Mouse (Mus musculus) spleen, adult 2 months (tissue): Measurements from ENCODE around the gene Lgr4. TPM values are rescaled to one million over a fixed set of nuclear protein-coding genes. Genes with fewer than 3 reads are reported as not detected.

ENCODE experiments used
- DNase-seq, 2 experiments: peaks; one replicate each; pipeline versions ENCODE4 v3.0.0 to v3.0.0-alpha.2; 2012 to 2021; ENCODE audit warnings: low spot score in 2 of 2, low read depth in 1 of 2
- H3K27ac ChIP-seq: fragments of 200-500 bp; 2 replicates; pipeline ENCODE4 v1.5.1; 2012; ENCODE audit warnings: low read length, inconsistent platforms; ENCODE audit not compliant: insufficient read depth
- H3K27me3 ChIP-seq: fragments of 200-500 bp; 2 replicates; pipeline ENCODE4 v1.6.1; 2012; ENCODE audit warnings: mild to moderate bottlenecking, moderate library complexity, low read length, inconsistent platforms; ENCODE audit not compliant: control insufficient read depth, insufficient read depth
- H3K36me3 ChIP-seq: fragments of 200-500 bp; 2 replicates; pipeline ENCODE4 v1.6.1; 2012; ENCODE audit warnings: mild to moderate bottlenecking, low read length, inconsistent platforms; ENCODE audit not compliant: control insufficient read depth, insufficient read depth
- H3K4me1 ChIP-seq: fragments of 200-500 bp; 2 replicates; pipeline ENCODE4 v1.6.1; 2011; ENCODE audit warnings: inconsistent platforms; ENCODE audit not compliant: control insufficient read depth, insufficient read depth, insufficient read length
- H3K4me3 ChIP-seq: fragments of 200-500 bp; 2 replicates; pipeline ENCODE4 v1.5.1; 2011; ENCODE audit warnings: mild to moderate bottlenecking, inconsistent platforms; ENCODE audit not compliant: insufficient read depth, insufficient read length; ENCODE audit errors: extremely low read depth
- CTCF ChIP-seq: fragments of 200-500 bp; IDR thresholded peaks from 2 replicates; pipeline ENCODE4 v1.5.1; 2011; ENCODE audit warnings: mild to moderate bottlenecking, inconsistent platforms; ENCODE audit not compliant: insufficient read depth, insufficient read length, insufficient replicate concordance; ENCODE audit errors: extremely low read depth
- POLR2A ChIP-seq: fragments of 200-500 bp; IDR thresholded peaks from 2 replicates; pipeline ENCODE4 v1.6.1; 2011; ENCODE audit warnings: low read depth, low read length, inconsistent platforms
- WGBS: fragments of 180-500 bp; shearing (Covaris S2); methylation state at CpG from one replicate; pipeline ENCODE4 v1.1.7; 2018; 5-methylcytosine and 5-hydroxymethylcytosine counted together
- polyA plus RNA-seq: library from polyadenylated mRNA; depleted of rRNA; stranded (reverse); fragments of >200 nt; gene quantifications from 2 replicates; pipeline ENCODE4 v1.2.3, GENCODE M21; 2012

The Lgr4 gene
- polyA plus RNA-seq, 1 experiment = 0.65 TPM

DNA sequence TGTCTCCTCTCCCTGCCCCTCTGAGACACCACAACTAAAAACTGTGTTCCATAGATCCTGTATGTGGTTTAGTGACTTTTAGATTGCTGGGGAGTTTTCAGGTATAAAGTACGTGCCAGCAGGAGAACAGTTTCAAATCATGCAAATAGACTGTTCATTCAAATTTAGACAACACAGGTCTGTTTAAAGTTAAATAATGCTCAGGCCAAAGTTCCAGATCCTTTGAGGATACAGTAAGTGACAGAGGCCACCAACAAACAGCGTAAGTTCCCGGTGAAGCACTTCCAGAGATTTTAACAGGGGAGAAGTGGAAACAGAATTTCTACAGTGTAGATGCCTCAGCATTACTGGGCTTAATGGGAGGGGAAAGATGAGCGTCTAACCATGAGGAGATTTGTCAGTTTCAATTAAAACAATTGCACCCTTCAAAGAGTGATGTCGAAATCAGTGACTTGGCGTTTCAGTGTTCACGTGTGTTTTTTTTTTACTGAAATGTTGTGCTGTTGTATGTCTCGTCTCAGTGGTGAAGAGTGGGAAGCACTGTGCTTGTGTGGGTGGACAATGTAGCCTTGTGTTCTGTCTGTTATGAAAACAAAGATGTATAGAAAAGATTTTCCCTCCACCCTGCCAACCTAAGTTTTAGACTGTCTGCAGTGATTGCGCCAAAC is 48.4 kb downstream of the Lgr4 start:
- TF ChIP-seq CTCF (no peak), POLR2A (no peak)
- WGBS = 86% methylated on average over 9 of the region's 9 CpGs
- H3K4me3 ChIP-seq = no peak overlapping the region
- H3K36me3 ChIP-seq = no peaks in the 10 kb centered on the region
- no peak for DNase-seq
- H3K4me1 ChIP-seq = no peaks in the 10 kb centered on the region
- H3K27me3 ChIP-seq = no peaks in the 10 kb centered on the region
- no peak overlapping the region for H3K27ac ChIP-seq

DNA sequence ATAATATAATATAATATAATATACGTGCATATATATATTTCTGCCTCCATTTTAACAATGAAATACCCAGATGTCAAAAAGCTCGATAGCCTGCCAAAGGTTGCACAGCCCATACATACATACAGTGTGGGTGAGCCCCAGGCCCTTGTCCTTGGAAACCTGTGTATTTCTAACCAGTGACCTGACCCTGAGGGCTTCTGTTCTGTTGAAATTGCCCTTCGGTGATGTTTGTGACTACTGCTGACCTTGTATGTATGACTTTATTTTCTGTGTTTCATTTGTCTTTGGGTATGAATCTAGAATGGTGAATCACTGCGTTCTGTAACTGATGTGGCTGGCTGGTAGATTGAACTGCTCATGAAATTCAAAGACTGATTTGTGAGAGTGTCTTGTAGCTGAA is 49.4 kb downstream of the Lgr4 start:
- TF ChIP-seq POLR2A = no peak
- no peak for TF ChIP-seq CTCF
- WGBS = 85% methylated on average over 4 of the region's 4 CpGs
- Histone ChIP-seq H3K4me3 (no peak overlapping the region), H3K27me3 (no peaks in the 10 kb centered on the region), H3K4me1 (no peaks in the 10 kb centered on the region), H3K27ac (no peak overlapping the region), H3K36me3 (no peaks in the 10 kb centered on the region)
- DNase-seq = no peak

DNA sequence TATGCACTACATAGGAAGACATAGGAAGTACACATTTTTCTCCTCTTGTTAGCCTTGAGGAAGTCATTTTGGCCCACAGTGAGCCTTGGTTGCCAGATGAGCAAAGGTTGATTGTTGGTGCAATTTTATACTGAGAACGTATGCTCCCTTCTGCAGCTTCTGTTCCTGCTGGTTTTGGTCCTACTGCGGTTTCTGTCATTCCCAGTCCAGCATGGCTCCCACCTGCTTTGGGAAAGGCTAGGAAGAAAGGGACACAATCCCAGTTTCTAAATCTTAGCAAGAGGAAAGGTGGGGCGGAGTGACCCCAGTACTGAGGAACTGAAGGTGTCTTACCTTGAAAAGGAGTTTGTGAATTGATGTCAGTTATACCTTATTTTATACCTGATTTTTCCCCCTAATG is 51.9 kb downstream of the Lgr4 start:
- DNase-seq = no peak
- TF ChIP-seq POLR2A (no peak), CTCF (no peak)
- Histone ChIP-seq H3K4me3 (no peak overlapping the region), H3K36me3 (no peaks in the 10 kb centered on the region), H3K27me3 (no peaks in the 10 kb centered on the region), H3K4me1 (no peaks in the 10 kb centered on the region), H3K27ac (no peak overlapping the region)
- 91% methylated on average over 3 of the region's 3 CpGs for WGBS

GRCm38 (mm10) chr2:109969926-109970532 is 52.6 kb downstream of the Lgr4 start:
- H3K27ac ChIP-seq = no peak overlapping the region
- DNase-seq = no peak
- 86% methylated on average over 10 of the region's 10 CpGs for WGBS
- H3K4me1 ChIP-seq = no peaks in the 10 kb centered on the region
- H3K36me3 ChIP-seq = no peaks in the 10 kb centered on the region
- TF ChIP-seq POLR2A = no peak
- TF ChIP-seq CTCF = no peak
- no peak overlapping the region for H3K4me3 ChIP-seq
- no peaks in the 10 kb centered on the region for H3K27me3 ChIP-seq

DNA sequence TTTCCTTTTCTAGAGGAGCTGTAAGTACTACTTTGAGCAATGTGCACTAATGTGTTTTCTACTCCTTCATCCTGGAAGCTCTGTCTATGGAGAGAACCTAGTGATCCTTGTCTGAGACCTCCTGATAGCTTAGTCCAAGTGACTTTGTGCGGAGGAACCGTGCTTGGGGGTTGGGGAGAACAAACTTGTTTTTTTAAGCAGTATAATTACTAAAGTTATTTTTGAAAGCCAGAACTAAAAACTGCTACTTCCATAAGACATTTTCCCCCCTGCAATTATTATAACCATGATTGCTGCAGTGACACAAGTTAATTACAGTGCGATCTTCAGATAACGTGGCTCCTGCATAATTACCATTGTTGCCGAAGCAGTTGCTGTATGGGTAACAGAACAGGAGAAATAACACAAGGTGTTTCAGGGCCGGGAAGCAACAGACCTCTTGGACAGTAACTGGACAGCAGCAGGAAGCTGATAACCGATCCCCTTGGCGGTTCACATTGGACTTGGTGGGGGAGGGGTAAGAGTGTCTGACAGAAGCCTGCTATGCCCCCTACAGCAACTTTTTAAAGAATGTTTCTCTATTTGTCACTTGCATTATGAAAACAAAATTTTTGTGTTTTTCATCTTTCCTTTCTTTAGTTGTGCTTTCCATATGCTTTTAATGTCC is 53.4 kb downstream of the Lgr4 start:
- Histone ChIP-seq H3K36me3 (no peaks in the 10 kb centered on the region), H3K4me1 (no peaks in the 10 kb centered on the region), H3K27ac (no peak overlapping the region), H3K27me3 (no peaks in the 10 kb centered on the region), H3K4me3 (no peak overlapping the region)
- DNase-seq = no peak
- WGBS = 85% methylated on average over 8 of the region's 8 CpGs
- TF ChIP-seq CTCF = no peak
- TF ChIP-seq POLR2A = no peak

DNA sequence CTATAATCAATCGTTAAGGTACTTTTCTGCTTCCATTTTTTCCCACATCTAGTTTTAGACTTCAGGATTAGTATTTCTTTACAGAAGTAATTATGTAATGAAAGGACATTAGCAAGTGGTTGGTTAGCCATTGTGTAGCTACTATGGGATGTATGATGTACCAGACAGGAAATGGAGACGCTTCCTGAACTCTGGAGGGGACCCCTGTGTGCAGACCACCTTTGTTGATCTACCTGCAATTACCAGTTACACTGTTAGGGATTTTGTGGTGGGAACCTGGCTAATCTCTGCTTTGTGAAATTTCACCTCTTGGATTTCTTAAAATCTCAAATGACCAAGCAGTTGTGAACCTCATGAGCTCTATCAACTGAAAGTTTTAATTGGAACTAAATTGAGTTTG is 54.9 kb downstream of the Lgr4 start:
- Histone ChIP-seq H3K27ac (no peak overlapping the region), H3K27me3 (no peaks in the 10 kb centered on the region), H3K4me3 (no peak overlapping the region), H3K4me1 (no peaks in the 10 kb centered on the region), H3K36me3 (no peaks in the 10 kb centered on the region)
- no peak for TF ChIP-seq POLR2A
- TF ChIP-seq CTCF = no peak
- no peak for DNase-seq
- whole genome bisulfite sequencing = 86% methylated on average over 2 of the region's 2 CpGs

GRCm38 (mm10) chr2:109972922-109973321 is 55.5 kb downstream of the Lgr4 start:
- Histone ChIP-seq H3K27me3 (no peaks in the 10 kb centered on the region), H3K4me1 (no peaks in the 10 kb centered on the region), H3K4me3 (no peak overlapping the region), H3K27ac (no peak overlapping the region), H3K36me3 (no peaks in the 10 kb centered on the region)
- DNase-seq = no peak
- TF ChIP-seq POLR2A (no peak), CTCF (no peak)
- whole genome bisulfite sequencing = 86% methylated on average over 7 of the region's 7 CpGs
